Mouse (Mus musculus): ENCODE measurements around the gene Kat6b. TPM values are rescaled to one million over a fixed set of nuclear protein-coding genes. Genes with fewer than 3 reads are reported as not detected.

Gene Kat6b
- total RNA-seq, 2 experiments from 2014 or later = 104 to 117 TPM

DNA sequence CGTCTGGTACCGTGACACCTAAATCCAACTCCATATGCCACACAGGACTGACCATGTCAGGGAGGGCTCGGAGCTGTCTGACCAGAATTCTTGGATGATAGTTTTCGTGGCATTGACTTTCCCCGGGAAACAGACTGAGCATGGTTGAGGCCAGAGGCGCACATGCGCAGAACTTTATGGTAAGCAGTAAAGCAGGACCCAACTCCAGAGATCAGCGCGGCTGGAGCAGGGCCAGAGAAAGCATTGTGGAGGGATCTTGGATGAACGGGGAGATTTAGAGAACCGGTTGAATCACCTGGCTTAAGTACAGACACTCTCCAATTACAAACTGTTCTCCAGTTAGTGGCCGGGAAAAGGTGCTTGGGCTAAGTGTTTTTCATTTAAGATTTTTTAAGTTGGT lies 120.9 kb downstream of the Kat6b start:
- TF ChIP-seq CTCF (conservative IDR thresholded peaks at IDR 0.05) = no peak
- DNase-seq (ENCODE audit: low spot score in 2 of 2) = no peak
- Histone ChIP-seq H3K27ac (no peak overlapping the region), H3K4me3 (no peak overlapping the region)

DNA sequence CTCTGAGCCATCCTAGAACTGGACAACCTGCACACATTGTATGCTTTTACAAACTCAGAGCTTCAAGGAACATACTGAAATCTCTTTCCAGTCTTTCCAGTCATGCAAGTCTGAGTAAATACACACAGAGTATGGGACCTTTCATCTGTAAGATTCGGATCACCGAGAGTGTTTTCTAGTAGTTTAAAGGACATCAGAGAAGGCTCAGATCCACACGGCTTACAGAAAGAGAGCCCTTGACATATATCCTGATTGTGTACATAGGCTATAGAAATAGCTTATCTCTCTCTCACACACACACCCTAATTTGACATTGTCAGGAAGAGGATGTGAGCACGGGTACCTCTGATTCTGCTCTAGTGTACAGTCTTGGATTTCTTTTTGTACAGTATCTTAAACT lies 121.7 kb downstream of the Kat6b start:
- Histone ChIP-seq H3K4me3 (no peak overlapping the region), H3K27ac (no peak overlapping the region)
- no peak for DNase-seq (ENCODE audit: low spot score in 2 of 2)
- TF ChIP-seq CTCF (conservative IDR thresholded peaks at IDR 0.05) = no peak

GRCm38 (mm10) chr14:21607686-21608085 lies 126.5 kb downstream of the Kat6b start:
- Histone ChIP-seq H3K4me3 (no peak overlapping the region), H3K27ac (peak overlapping the region; percentile 81)
- no peak for DNase-seq (ENCODE audit: low spot score in 2 of 2)
- no peak for TF ChIP-seq CTCF (conservative IDR thresholded peaks at IDR 0.05)

DNA sequence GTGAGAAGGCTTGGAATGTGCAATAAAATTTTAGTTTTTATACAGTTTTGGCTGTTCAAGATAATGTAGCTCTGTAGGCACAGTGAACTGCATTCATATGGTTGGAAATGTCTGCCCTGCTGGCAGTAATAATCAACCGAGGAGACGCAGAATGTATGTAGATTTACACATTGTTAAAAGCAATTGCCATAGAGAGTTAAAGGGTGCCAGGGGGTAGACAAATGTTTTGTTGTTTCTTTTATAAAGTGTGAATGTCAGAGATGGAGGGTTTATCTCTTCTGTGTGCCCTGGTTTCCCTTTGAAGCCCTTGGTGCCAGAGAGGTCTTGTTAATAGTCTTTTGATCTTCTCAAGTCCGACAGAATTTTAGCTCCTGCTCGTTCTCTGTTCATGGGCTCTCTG lies 127.7 kb downstream of the Kat6b start:
- H3K4me3 ChIP-seq = no peak overlapping the region
- peak overlapping the region; percentile 81 for H3K27ac ChIP-seq
- no peak for TF ChIP-seq CTCF (conservative IDR thresholded peaks at IDR 0.05)
- no peak for DNase-seq (ENCODE audit: low spot score in 2 of 2)

DNA sequence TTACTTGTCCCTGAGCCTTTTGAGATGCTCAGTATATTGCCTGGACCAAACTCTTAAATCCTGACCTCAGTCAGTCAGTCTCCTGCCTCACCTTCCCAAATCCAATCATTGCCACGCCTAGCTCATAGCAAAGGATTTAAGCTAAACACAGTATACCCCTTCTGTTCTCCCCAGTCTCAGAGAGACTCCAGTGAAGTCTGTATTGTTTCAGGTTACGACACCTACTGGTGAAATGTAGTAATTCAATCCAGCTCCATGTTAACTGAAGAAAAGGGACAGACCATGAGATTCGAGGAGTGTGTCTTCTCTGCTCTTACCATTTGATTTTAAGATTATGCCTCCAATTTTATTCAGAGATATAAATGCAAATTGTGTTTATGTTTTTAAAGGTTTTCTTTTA lies 129.0 kb downstream of the Kat6b start:
- peak; percentile 94 for TF ChIP-seq CTCF (conservative IDR thresholded peaks at IDR 0.05)
- Histone ChIP-seq H3K27ac (peak overlapping the region; percentile 81), H3K4me3 (no peak overlapping the region)
- DNase-seq (ENCODE audit: low spot score in 2 of 2) = peak; percentile 63 to 69

- no peak for TF ChIP-seq CTCF (conservative IDR thresholded peaks at IDR 0.05)
- Histone ChIP-seq H3K4me3 (no peak overlapping the region), H3K27ac (peak overlapping the region; percentile 43; the same call in 1 of the 2 replicates)
- peak in 1 of 2 experiments; percentile 47 for DNase-seq (ENCODE audit: low spot score in 2 of 2)
These were observed 131.8 kb downstream of the Kat6b start for GRCm38 (mm10) chr14:21613031-21613430.

DNA sequence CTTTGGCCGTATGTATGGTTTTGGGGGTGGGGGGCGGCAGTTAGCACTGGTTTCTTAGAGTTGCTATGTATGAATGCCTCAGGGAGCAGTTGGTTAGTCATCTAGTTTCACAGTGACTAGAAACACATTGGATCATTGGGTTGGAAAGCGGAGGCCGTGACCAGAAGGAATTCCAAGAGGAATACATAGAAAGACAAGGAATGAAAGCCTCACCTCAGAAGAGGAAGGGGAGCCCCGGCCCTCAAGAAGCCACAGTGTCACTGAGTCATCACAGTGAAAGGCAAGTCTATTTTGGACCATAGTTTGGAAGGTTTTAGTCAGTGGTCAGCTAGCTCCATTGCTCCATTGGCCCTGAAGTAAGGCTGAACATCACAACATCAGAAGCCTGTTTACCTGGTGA lies 132.9 kb downstream of the Kat6b start:
- Histone ChIP-seq H3K27ac (peak overlapping the region; percentile 5; the same call in 1 of the 2 replicates), H3K4me3 (no peak overlapping the region)

DNA sequence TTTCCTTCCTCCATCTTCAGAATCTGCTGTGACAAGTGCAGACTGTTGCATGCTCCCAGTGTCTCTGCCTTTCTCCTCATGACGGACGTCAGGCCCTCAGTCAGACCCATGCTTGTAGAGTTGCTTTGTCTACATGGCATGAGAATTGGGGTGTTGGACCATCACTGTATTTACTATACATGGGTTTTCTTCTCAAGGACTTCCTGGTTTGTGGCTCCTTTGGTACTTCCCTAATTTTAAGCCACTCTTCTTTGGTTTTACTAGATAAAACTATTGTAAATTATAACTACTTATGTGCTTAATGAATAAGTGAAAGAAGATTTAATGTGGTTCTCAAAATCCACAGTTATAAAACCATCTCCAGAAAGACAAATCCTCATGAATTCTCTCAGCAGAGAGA lies 134.6 kb downstream of the Kat6b start:
- no peak for DNase-seq (ENCODE audit: low spot score in 2 of 2)
- H3K27ac ChIP-seq = no peak overlapping the region
- TF ChIP-seq CTCF (conservative IDR thresholded peaks at IDR 0.05) = no peak
- no peak overlapping the region for H3K4me3 ChIP-seq

More for the DNA sequence above, 132.9 kb downstream of the Kat6b start:
- TF ChIP-seq CTCF (conservative IDR thresholded peaks at IDR 0.05) = no peak
- no peak for DNase-seq (ENCODE audit: low spot score in 2 of 2)

GRCm38 (mm10) chr14:21617221-21617980 lies 136.2 kb downstream of the Kat6b start:
- no peak overlapping the region for H3K27ac ChIP-seq
- DNase-seq (ENCODE audit: low spot score in 2 of 2) = no peak
- no peak overlapping the region for H3K4me3 ChIP-seq
- no peak for TF ChIP-seq CTCF (conservative IDR thresholded peaks at IDR 0.05)

- DNase-seq (ENCODE audit: low spot score in 2 of 2) = no peak
- no peak for TF ChIP-seq CTCF (conservative IDR thresholded peaks at IDR 0.05)
- H3K27ac ChIP-seq = no peak overlapping the region
- no peak overlapping the region for H3K4me3 ChIP-seq
These were observed 138.7 kb downstream of the Kat6b start for GRCm38 (mm10) chr14:21619951-21620350.

GRCm38 (mm10) chr14:21625946-21626345 lies 144.7 kb downstream of the Kat6b start:
- TF ChIP-seq CTCF (conservative IDR thresholded peaks at IDR 0.05) = no peak
- DNase-seq (ENCODE audit: low spot score in 2 of 2) = no peak
- Histone ChIP-seq H3K4me3 (no peak overlapping the region), H3K27ac (no peak overlapping the region)

- no peak overlapping the region for H3K27ac ChIP-seq
- no peak overlapping the region for H3K4me3 ChIP-seq
- TF ChIP-seq CTCF (conservative IDR thresholded peaks at IDR 0.05) = no peak
- DNase-seq (ENCODE audit: low spot score in 2 of 2) = no peak
These were observed 150.5 kb downstream of the Kat6b start for GRCm38 (mm10) chr14:21631665-21632200.

DNA sequence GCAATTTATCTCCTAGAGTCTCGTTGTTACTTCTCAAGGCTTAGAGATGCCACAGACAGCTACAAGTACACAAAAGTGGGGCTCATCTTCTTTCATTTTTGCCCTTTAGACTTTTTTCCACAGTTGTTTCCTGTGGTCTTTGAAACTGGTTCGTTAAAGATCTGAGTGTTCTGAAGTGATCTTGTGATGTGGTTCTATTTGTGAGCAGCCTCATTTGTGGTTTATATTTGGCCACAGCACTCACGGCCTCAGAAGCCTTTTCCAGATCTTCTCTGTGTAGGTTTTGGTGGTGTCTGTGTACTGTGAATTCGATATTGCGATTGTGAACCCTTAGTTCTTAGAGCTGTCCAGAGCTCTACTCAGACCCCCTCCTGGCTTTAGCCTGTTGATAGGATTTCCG lies 155.3 kb downstream of the Kat6b start:
- H3K4me3 ChIP-seq = no peak overlapping the region
- DNase-seq (ENCODE audit: low spot score in 2 of 2) = no peak
- peak overlapping the region; percentile 25; the same call in 1 of the 2 replicates for H3K27ac ChIP-seq
- no peak for TF ChIP-seq CTCF (conservative IDR thresholded peaks at IDR 0.05)

Measured in layer of hippocampus, adult 2 months (tissue).